Mouse (Mus musculus): Measurements from ENCODE around the gene Rin2.

Rin2 gene

GRCm38 (mm10) chr2:145855831-145856230 lies 180.8 kb downstream of the Rin2 start:
- no peak for ATAC-seq (ENCODE audit: insufficient number of reproducible peaks, low FRiP score, low TSS enrichment)

GRCm38 (mm10) chr2:145857864-145858263 lies 182.8 kb downstream of the Rin2 start:
- no peak for ATAC-seq (ENCODE audit: insufficient number of reproducible peaks, low FRiP score, low TSS enrichment)

- ATAC-seq (ENCODE audit: insufficient number of reproducible peaks, low FRiP score, low TSS enrichment) = 0 out of 2 replicates have a peak, but pooled peaks have one; percentile 27
Measured at GRCm38 (mm10) chr2:145859442-145859931, 184.5 kb downstream of the Rin2 start.

GRCm38 (mm10) chr2:145859932-145860801 lies 185.2 kb downstream of the Rin2 start:
- ATAC-seq (ENCODE audit: insufficient number of reproducible peaks, low FRiP score, low TSS enrichment) = peak; percentile 84

- ATAC-seq (ENCODE audit: insufficient number of reproducible peaks, low FRiP score, low TSS enrichment) = no peak
Measured at GRCm38 (mm10) chr2:145861193-145862123, 186.4 kb downstream of the Rin2 start.

- ATAC-seq (ENCODE audit: insufficient number of reproducible peaks, low FRiP score, low TSS enrichment) = no peak
Measured at GRCm38 (mm10) chr2:145862206-145862817, 187.3 kb downstream of the Rin2 start.

- ATAC-seq (ENCODE audit: insufficient number of reproducible peaks, low FRiP score, low TSS enrichment) = no peak
Measured at GRCm38 (mm10) chr2:145865344-145865743, 190.3 kb downstream of the Rin2 start.

- no peak for ATAC-seq (ENCODE audit: insufficient number of reproducible peaks, low FRiP score, low TSS enrichment)
Measured at GRCm38 (mm10) chr2:145866238-145866637, 191.2 kb downstream of the Rin2 start.

GRCm38 (mm10) chr2:145866695-145867449 lies 191.9 kb downstream of the Rin2 start:
- no peak for ATAC-seq (ENCODE audit: insufficient number of reproducible peaks, low FRiP score, low TSS enrichment)

GRCm38 (mm10) chr2:145871308-145871707 lies 196.3 kb downstream of the Rin2 start:
- no peak for ATAC-seq (ENCODE audit: insufficient number of reproducible peaks, low FRiP score, low TSS enrichment)

GRCm38 (mm10) chr2:145872099-145872498 lies 197.1 kb downstream of the Rin2 start:
- no peak for ATAC-seq (ENCODE audit: insufficient number of reproducible peaks, low FRiP score, low TSS enrichment)

GRCm38 (mm10) chr2:145873953-145874352 lies 198.9 kb downstream of the Rin2 start:
- ATAC-seq (ENCODE audit: insufficient number of reproducible peaks, low FRiP score, low TSS enrichment) = no peak

GRCm38 (mm10) chr2:145874879-145875482 lies 200.0 kb downstream of the Rin2 start:
- no peak for ATAC-seq (ENCODE audit: insufficient number of reproducible peaks, low FRiP score, low TSS enrichment)

GRCm38 (mm10) chr2:145877191-145877590 lies 202.2 kb downstream of the Rin2 start:
- ATAC-seq (ENCODE audit: insufficient number of reproducible peaks, low FRiP score, low TSS enrichment) = no peak

- ATAC-seq (ENCODE audit: insufficient number of reproducible peaks, low FRiP score, low TSS enrichment) = peak; percentile 61
Measured at GRCm38 (mm10) chr2:145880887-145881747, 206.1 kb downstream of the Rin2 start.

- ATAC-seq (ENCODE audit: insufficient number of reproducible peaks, low FRiP score, low TSS enrichment) = no peak
Measured at GRCm38 (mm10) chr2:145881932-145882331, 206.9 kb downstream of the Rin2 start.

- no peak for ATAC-seq (ENCODE audit: insufficient number of reproducible peaks, low FRiP score, low TSS enrichment)
Measured at GRCm38 (mm10) chr2:145882398-145882797, 207.4 kb downstream of the Rin2 start.

Data from cerebellum, adult (tissue).